Mouse (Mus musculus): ENCODE measurements around the gene Rundc3a. TPM values are rescaled to one million over a fixed set of nuclear protein-coding genes. Genes with fewer than 3 reads are reported as not detected.
A peak's percentile ranks its signal among the peaks of the same experiment; 100 is the strongest.
"Not testable (repeated sequence)": the region's sequence is repeated elsewhere in the genome, so short reads cannot be mapped to it uniquely, and the experiment has no call there.

Rundc3a gene
- polyA plus RNA-seq, 1 experiment: 53.7 TPM

DNA sequence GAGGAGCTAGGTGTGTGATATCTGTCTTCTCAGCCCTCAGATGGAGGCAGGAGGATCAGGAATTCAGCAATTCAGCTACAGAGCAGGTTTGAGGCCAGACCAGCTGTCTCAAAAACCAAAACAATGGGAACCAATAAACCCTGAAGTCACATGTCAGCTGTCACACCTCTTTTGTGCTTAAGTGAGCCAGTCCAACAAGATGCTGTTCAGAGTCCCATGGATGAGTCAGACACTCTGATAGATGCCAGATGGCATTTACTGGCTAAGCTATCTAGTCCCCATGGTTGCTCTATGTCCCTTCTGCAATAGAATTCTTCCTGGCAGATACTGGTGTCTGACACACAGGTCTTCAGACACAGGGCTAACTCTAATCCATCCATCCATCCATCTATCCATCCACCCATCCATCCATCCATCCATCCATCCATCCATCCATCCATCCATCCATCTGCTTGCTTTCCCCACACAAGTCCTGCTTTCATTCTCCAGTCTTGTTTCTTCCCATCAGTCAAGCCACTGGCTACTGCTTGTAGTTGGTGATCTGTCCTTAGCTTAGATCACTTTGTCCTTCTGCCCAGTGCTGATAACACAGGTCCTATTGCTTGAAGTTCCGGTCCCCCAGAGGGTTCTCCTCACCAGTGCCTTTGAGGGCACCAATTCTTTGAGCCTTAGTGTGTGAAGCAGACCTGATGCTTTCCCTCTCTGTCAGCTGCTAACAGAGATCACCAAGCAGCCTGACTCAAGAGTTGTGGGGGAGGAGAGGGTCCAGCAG lies 9.7 kb upstream of the Rundc3a start:
- H3K4me3 ChIP-seq (ENCODE audit: control insufficient read depth, low read depth, low read length): no peak overlapping the region
- H3K27ac ChIP-seq (ENCODE audit: control insufficient read depth, insufficient read depth, low read depth, low read length): no peak overlapping the region
- H3K36me3 ChIP-seq (ENCODE audit: control insufficient read depth, insufficient read depth, low read length): no peaks in the 10 kb centered on the region
- TF ChIP-seq CTCF (IDR thresholded peaks at IDR 0.05; ENCODE audit: control insufficient read depth, insufficient read depth, insufficient replicate concordance, low read depth, low read length) (no peak), POLR2A (IDR thresholded peaks at IDR 0.05; ENCODE audit: control insufficient read depth, low read depth, low read length) (no peak)
- no peaks in the 10 kb centered on the region for H3K27me3 ChIP-seq (ENCODE audit: control insufficient read depth, insufficient read depth, low read length)
- H3K4me1 ChIP-seq (ENCODE audit: control insufficient read depth, insufficient read depth, low read length): no peaks in the 10 kb centered on the region

DNA sequence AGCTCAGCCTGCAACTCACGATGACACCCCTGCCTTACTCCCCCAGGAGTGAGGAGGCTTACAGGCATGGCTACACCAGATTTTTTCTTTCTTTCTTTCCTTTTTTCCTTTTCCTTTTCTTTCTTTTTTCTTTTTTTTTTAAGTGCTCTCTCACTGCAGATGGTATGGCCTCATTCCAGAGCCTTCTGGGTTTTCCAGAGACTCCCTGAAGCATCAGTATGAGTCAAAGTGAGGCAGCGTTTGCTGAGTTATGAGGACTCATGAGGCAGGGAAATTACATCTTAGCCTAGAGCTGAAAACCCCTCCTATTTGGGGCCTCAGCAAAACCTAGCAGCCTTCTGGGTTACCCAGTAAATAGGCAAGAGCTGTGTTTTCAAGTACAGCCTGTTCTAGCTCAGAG lies 8.8 kb upstream of the Rundc3a start:
- no peaks in the 10 kb centered on the region for H3K36me3 ChIP-seq (ENCODE audit: control insufficient read depth, insufficient read depth, low read length)
- TF ChIP-seq POLR2A (IDR thresholded peaks at IDR 0.05; ENCODE audit: control insufficient read depth, low read depth, low read length): no peak
- TF ChIP-seq CTCF (IDR thresholded peaks at IDR 0.05; ENCODE audit: control insufficient read depth, insufficient read depth, insufficient replicate concordance, low read depth, low read length): no peak
- H3K27ac ChIP-seq (ENCODE audit: control insufficient read depth, insufficient read depth, low read depth, low read length): no peak overlapping the region
- no peak overlapping the region for H3K4me3 ChIP-seq (ENCODE audit: control insufficient read depth, low read depth, low read length)
- no peaks in the 10 kb centered on the region for H3K27me3 ChIP-seq (ENCODE audit: control insufficient read depth, insufficient read depth, low read length)
- no peaks in the 10 kb centered on the region for H3K4me1 ChIP-seq (ENCODE audit: control insufficient read depth, insufficient read depth, low read length)

DNA sequence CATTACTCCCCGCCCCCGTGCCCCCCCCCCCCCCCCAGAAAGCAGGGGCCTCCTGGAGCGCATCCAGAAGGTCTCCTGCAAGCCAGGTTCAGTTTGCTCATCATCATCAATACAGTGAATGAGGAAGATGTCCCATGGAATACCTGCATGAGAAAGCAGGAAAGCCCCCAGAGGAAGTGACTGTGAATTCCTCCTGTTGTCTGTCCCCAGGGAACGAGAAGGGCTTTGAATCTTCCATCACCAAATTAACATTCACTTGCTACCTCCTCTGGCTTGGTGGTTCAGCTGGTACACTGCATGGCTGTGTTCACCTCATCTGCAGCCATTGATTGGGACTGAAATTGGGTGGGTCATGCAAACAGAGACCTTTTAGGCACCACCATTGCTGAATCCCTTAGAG lies 8.1 kb upstream of the Rundc3a start:
- TF ChIP-seq POLR2A (IDR thresholded peaks at IDR 0.05; ENCODE audit: control insufficient read depth, low read depth, low read length) (no peak), CTCF (IDR thresholded peaks at IDR 0.05; ENCODE audit: control insufficient read depth, insufficient read depth, insufficient replicate concordance, low read depth, low read length) (no peak)
- H3K27ac ChIP-seq (ENCODE audit: control insufficient read depth, insufficient read depth, low read depth, low read length): no peak overlapping the region
- no peaks in the 10 kb centered on the region for H3K27me3 ChIP-seq (ENCODE audit: control insufficient read depth, insufficient read depth, low read length)
- H3K4me3 ChIP-seq (ENCODE audit: control insufficient read depth, low read depth, low read length): no peak overlapping the region
- no peaks in the 10 kb centered on the region for H3K36me3 ChIP-seq (ENCODE audit: control insufficient read depth, insufficient read depth, low read length)
- H3K4me1 ChIP-seq (ENCODE audit: control insufficient read depth, insufficient read depth, low read length): no peaks in the 10 kb centered on the region

DNA sequence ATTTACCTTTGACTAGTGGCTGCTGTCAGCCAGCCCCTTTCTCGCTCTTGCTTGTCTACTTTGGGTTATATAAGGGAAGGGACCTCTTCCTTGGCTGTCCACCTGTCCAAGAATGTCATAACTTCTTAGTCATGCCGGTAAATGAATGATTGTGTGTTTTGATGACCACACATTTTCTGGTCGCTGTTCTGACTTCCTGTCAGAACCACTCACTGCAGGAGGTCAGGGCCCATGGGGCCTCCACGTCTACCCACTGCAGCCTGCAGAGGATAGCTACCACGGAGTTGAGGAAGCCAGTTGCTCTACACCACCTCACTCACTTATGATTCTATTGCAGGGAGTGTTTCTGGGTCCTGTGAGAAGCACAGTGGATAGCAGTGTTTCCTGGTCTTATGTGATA lies 7.1 kb upstream of the Rundc3a start:
- Histone ChIP-seq H3K27me3 (ENCODE audit: control insufficient read depth, insufficient read depth, low read length) (no peaks in the 10 kb centered on the region), H3K27ac (ENCODE audit: control insufficient read depth, insufficient read depth, low read depth, low read length) (no peak overlapping the region), H3K36me3 (ENCODE audit: control insufficient read depth, insufficient read depth, low read length) (no peaks in the 10 kb centered on the region), H3K4me1 (ENCODE audit: control insufficient read depth, insufficient read depth, low read length) (no peaks in the 10 kb centered on the region), H3K4me3 (ENCODE audit: control insufficient read depth, low read depth, low read length) (no peak overlapping the region)
- no peak for TF ChIP-seq POLR2A (IDR thresholded peaks at IDR 0.05; ENCODE audit: control insufficient read depth, low read depth, low read length)
- no peak for TF ChIP-seq CTCF (IDR thresholded peaks at IDR 0.05; ENCODE audit: control insufficient read depth, insufficient read depth, insufficient replicate concordance, low read depth, low read length)

DNA sequence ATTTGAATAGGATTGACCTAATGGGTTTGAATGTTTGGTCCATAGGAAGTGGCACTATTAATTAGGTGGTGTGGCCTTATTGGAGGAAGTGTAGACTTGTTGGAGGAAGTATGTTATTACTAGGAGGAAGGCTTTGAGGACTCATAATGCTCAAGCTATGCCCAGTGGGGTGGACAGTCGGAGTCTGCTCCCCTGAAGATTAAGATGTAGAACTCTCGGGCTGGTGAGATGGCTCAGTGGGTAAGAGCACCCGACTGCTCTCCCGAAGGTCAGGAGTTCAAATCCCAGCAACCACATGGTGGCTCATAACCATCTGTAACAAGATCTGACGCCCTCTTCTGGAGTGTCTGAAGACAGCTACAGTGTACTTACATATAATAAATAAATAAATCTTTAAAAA lies 3.8 kb upstream of the Rundc3a start:
- not testable (repeated sequence) for H3K4me3 ChIP-seq (ENCODE audit: control insufficient read depth, low read depth, low read length); H3K27me3 ChIP-seq (ENCODE audit: control insufficient read depth, insufficient read depth, low read length); H3K36me3 ChIP-seq (ENCODE audit: control insufficient read depth, insufficient read depth, low read length); H3K27ac ChIP-seq (ENCODE audit: control insufficient read depth, insufficient read depth, low read depth, low read length)
- peaks cover 14% of the 10 kb centered on the region for H3K4me1 ChIP-seq (ENCODE audit: control insufficient read depth, insufficient read depth, low read length)

DNA sequence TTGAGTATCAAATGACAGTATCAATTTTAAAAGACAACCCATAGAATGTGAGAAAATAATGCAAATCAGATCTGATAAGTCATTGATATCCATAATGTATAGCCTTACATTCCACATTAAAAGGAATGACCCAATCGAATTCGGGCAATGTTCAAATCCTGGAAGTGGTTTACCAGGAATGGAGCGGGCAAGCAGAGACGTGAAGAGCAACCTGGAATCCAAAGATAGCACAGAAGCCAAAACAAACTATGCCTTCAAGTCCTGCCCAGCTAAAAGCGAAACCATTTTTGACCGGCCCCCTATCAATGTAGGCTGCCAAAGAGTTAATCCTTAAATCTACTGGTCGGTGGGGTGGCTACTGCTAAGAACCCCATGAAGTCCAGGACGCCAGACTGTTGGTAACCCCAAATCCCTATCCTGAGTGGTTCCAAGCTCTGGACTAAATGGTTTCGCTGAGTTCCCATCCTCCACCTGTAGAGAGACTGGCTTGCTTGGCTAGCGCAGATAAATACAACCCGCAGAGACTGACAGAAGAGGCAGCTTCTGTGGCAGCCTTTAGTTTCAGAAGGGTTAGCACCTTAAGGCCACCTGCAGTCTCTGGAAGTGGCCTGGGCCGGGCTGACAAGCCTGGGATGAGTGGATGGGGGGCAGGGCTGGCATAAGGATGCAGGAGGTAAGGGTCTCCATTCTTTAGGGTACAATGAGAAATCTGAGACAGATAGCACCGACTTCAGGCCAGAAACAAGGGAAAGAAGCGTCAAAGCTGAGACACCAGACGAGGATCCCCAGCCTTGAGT lies 564 bp upstream of the Rundc3a start:
- Histone ChIP-seq H3K4me1 (ENCODE audit: control insufficient read depth, insufficient read depth, low read length) (peaks cover 15% of the 10 kb centered on the region), H3K4me3 (ENCODE audit: control insufficient read depth, low read depth, low read length) (peak overlapping the region; percentile 72), H3K27ac (ENCODE audit: control insufficient read depth, insufficient read depth, low read depth, low read length) (no peak overlapping the region), H3K27me3 (ENCODE audit: control insufficient read depth, insufficient read depth, low read length) (no peaks in the 10 kb centered on the region), H3K36me3 (ENCODE audit: control insufficient read depth, insufficient read depth, low read length) (no peaks in the 10 kb centered on the region)
- TF ChIP-seq CTCF (IDR thresholded peaks at IDR 0.05; ENCODE audit: control insufficient read depth, insufficient read depth, insufficient replicate concordance, low read depth, low read length) (no peak), POLR2A (IDR thresholded peaks at IDR 0.05; ENCODE audit: control insufficient read depth, low read depth, low read length) (no peak)

DNA sequence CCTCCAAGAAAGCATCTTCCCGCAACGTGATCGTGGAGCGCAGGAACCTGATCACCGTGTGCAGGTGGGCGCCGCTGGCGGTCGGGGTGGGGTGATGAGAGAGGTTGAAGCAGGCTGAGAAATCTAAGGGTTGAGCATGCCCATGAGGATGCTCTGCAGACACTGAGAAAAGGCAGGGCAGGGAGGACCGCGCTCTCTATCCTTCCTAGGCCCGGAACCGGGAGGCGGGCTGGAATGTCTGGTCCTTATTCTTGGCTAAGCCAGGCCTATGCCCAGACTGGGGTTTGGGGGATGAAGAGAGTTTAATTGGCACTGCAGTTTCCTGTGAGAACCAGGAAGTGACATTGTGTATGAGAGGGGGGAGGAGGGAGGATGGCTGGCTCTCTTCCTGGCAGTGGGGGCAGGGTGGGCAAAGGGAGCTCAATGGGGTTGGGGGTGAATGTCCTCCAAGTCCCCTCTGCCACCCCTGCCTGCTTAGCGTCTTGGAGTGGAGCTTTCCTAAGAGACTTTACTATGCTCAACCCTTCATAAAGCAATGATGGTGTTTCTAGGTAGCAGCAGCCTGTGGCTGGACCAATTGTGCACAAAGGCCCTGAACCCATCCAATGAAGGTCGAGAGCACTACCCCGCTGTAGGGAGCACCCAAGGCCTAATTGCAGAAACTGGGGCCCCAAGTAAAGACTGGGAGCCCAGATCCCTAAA lies 667 bp downstream of the Rundc3a start:
- H3K4me3 ChIP-seq (ENCODE audit: control insufficient read depth, low read depth, low read length): peak overlapping the region; percentile 72
- H3K36me3 ChIP-seq (ENCODE audit: control insufficient read depth, insufficient read depth, low read length): no peaks in the 10 kb centered on the region
- peaks cover 17% of the 10 kb centered on the region for H3K4me1 ChIP-seq (ENCODE audit: control insufficient read depth, insufficient read depth, low read length)
- H3K27me3 ChIP-seq (ENCODE audit: control insufficient read depth, insufficient read depth, low read length): no peaks in the 10 kb centered on the region
- TF ChIP-seq POLR2A (IDR thresholded peaks at IDR 0.05; ENCODE audit: control insufficient read depth, low read depth, low read length) (no peak; the same call in 1 of the 2 replicates), CTCF (IDR thresholded peaks at IDR 0.05; ENCODE audit: control insufficient read depth, insufficient read depth, insufficient replicate concordance, low read depth, low read length) (no peak)
- no peak overlapping the region for H3K27ac ChIP-seq (ENCODE audit: control insufficient read depth, insufficient read depth, low read depth, low read length)
